Mouse (Mus musculus) left cerebral cortex, adult 8-10 months (tissue): ENCODE measurements around the gene Slc16a10. TPM values are rescaled to one million over a fixed set of nuclear protein-coding genes. Genes with fewer than 3 reads are reported as not detected.

Source experiments
- DNase-seq, 2 experiments: peaks; one replicate each; pipeline ENCODE4 v3.0.0; 2022; ENCODE audit warnings: low spot score in 2 of 2
- total RNA-seq, 4 experiments: library from RNA; stranded (reverse); gene quantifications; 2 replicates each; pipeline ENCODE4 v1.2.4; 2022

The Slc16a10 gene
- total RNA-seq, 4 experiments from 2014 or later: 2.9 to 4.5 (median 3.6) TPM

DNA sequence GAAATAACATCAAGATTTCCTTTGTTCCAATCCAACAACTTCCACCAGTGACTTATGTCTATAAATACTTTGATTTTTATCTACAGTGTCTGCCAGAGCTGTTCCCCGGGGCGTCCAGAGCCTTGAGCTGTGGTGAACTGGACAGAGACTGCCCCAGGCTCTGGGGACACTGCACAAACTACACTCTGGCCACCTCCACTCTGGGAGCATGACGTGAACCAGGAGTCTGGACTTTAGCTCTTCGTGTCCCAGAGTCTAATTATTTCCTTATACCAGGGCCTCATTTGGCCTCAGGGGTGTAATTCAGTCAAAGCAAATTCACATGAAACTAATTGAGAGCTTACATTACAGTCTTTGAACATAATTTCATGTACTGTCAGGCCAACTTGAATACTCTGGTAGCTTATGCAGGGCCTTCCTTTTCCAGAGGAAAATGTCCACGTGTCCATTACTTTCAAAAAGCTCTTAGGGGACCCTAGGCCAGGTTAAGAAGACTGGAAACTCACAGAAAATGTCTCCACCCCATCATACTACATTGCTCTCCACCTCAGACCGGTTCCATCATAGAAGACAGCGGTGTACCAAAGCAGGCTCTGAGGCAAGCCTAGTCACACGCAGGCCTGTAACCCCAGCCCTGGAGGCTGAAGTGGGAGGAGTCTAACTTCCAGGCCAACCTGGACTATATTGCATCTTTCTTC lies 9.9 kb upstream of the Slc16a10 start:
- DNase-seq: no peak

DNA sequence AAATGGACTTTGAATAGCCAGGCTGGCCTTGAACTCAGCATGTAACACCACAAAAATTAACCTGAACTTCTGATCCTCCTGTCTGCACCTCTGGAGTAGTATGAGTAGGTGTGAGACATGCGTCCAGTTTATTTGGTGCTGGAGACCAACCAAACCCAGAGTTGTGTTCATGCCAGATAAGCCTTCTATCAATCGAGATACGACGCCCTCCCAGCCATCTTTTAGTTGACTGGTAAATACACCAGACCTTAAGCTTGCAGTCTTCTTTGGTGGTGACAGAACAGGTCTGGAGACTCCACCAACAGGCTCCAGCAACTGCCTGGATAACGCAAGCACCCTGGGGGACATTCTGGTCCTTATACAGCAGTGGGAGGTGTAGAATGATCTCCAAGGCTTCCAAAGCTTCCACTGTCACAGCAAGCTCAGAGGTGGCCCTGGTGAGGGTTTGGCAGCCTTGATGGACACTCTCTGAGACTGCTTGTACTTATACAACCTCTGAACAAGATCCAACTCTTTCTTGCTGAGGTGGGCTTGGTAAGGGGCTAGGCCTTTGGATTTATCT lies 7.6 kb upstream of the Slc16a10 start:
- DNase-seq: no peak

DNA sequence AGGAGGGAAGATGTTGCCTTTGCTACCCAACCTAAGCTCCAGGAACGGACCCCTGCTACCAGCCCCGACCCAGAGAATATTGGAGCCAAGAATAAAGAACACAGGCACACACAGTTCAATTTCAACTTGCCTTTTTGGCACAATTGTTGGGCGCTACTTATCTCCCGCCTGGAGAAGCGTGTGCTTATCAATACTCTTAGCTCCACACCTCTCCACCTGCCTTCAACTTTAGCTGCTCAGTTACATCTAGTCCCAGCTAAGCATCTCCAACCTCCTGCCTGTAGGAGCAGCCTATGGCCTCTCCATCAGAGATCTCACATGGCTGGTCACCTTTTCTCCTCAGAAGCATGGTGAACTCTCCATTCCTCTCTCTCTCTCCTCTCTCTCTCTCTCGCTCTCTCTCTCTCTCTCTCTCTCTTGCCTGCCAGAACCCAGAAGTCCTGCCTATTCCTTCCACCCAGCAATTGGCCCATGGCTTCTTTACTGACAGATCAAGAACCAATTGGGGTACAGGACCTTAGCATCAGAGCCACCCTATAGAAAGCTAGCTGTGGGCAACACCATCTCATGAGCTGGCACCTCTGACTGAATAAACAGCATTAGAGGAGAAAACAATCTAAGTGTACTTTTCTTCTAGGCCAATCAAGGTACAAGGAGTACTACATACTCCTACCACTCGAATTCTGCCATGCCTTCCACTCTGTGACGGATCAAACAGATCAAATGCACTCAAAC lies 5.4 kb upstream of the Slc16a10 start:
- no peak for DNase-seq

DNA sequence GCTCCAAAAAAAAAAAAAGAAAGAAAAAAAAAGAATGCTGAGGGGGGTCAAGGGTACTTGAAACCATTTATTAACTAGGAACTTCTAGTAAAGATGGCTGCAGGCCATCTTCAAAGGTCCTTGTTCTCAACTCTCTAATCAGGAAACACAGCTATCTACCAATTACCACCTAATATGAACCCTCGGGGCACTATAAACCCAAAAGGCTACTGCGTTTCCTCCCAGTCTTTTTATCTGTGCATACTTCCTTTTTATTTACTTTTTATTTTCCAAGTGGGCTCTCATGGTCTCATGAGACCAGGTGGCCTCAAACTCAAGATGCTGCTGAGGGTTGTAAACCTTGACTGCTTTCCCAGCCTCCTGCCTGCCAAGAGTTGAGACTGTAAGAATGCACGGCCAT lies 4.4 kb upstream of the Slc16a10 start:
- no peak for DNase-seq

DNA sequence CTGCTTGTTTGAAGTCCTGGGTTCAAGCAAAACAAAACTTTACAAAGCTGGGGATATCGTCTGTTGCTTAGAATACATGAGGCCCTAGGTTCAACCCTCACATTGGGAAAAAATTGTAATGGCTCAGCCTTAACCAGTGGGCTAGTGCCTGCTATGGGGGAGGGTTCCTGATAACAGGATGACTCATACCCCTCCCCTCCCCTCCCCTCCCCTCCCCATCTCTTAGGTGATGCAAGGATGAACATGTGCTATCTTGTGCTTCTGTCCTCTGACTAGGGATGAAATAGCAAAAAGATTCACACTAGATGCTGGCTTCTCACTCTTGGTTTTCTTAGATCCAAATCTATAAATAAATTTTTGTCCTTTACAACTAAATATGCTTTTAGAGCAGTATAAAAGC lies 2.8 kb upstream of the Slc16a10 start:
- DNase-seq: no peak

DNA sequence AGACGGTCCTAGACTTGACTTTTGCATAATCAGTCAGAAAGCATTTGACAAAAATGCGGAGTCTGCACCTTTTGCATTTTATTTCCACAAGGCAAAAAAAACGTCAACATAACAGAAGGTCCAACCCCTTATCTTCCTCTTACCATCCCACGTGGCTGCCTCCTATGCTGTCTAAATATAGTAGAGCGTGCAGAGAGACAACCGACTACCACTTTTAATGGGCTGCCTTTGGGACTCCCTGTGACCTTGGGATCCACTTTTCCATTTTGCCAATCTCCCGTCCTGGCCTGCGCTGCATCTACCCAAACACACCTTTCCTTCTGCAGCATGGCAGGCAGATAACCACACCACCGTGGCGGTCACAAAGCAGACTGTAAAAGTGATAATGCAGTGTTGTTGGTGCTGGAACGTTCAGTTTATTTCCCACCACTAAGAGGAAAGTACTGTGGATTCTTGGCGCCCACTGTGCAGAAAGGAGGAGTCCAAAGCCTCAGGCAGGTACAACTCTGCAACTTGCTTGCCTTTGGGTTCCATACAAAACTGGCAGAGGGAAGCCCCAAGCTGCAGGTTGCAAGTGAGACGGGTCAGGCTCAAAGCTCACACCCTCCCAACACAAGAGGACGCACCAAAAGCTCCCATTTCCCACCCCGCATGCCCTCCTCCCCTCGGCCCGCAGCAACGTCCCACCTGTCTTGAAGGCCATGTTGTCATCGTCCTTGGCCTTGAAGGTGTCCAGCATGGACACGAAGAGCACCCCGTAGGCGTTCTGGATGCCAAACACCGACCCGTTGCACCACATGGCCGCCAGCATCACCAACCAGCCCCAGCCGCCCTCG lies 824 bp downstream of the Slc16a10 start:
- DNase-seq: no peak

DNA sequence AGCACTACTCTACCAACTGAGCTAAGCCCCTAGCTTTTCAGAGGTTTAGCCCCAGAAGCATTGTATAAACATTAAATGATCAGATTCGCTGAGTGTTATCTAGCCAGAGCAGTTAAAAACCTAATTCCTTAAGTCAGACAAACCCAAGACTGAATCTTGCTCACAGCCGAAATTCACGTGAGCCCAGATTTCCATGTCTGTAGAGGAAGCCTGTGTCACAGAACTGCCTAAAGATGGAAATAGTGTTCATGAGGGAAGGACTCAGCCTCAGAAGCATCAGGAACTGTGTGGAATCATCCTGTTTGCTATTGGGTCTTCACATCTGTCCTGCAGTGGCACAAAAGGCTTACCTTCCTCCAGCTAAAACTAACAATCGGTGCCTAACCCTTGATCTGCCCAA lies 2.4 kb downstream of the Slc16a10 start:
- DNase-seq: no peak

DNA sequence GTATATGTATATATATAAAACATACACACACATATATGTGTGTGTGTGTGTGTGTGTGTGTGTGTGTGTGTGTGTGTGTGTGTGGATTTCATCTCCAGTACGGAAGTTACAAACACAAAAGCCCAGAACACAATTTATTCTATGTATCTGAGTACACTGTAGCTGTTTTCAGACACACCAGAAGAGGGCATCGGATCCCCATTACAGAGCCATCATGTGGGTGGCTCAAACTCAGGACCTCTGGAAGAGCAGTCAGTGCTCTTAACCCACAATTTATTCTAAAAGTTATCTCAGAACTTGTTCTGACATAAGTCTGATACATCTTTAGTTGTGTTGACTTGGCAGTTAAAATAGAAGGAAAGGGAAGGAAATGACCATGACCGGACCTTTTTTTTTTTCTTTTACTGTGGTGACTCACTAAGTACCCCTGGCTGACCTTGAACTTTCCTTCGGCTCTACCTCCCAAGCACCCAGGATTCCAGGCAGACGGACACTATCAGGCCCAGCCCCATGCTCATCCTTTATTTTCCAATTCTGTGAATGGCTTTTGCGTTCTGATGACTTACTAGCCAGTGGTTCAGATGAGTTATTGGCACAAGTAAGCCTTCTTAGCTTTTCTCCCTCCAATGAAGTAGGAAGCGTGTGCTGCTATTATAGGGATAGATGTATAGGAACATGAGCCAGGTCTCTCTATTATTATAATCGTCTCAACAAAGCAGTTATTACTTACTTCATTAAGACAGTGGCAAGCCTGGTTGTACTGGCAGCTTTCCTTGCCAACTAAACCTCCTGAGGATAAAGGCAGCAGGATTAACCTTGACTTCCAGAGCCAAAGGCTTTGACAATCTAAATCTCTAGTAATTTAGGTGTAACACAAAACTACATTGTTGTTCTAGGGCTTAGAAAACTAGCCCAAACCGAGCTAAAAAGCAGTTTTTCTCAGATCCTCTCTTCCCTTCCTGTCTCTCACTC lies 6.0 kb downstream of the Slc16a10 start:
- no peak for DNase-seq

DNA sequence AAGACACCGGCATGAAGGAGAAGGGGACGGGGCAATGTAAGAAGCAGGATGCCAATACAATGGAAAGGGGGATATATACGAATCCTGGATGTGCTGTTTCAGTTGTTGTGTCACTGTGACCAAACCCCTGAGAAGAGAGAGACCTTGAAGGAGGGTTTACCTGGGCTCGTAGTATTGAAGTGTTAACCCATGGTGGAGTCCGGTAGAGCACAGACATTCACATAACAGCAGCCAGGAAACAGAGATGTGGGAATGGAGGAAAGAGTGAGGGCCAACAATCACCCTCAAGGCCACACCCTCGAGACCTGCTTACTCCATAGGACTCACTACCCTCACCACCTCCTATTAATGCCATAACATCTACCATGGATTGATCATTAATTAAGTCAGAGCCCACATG lies 7.2 kb downstream of the Slc16a10 start:
- DNase-seq: no peak

DNA sequence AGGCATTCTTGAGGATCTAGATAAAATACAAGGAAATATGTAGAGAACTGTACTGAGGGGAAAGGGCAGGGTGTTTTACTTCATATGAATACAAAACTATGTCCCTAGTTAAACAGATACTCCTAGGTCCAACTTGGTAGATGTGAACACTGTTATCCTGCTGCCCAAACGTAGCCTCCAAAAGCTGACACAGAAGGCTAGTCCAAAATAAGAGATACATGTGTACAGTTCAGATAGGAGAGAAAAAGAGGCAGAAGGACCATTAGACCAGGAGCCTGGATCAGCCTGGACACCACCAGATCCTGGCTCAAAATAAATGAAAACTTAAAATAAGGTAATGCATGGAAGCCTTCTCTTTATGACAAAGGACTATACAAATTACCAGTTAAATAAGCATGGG lies 8.4 kb downstream of the Slc16a10 start:
- DNase-seq: no peak

DNA sequence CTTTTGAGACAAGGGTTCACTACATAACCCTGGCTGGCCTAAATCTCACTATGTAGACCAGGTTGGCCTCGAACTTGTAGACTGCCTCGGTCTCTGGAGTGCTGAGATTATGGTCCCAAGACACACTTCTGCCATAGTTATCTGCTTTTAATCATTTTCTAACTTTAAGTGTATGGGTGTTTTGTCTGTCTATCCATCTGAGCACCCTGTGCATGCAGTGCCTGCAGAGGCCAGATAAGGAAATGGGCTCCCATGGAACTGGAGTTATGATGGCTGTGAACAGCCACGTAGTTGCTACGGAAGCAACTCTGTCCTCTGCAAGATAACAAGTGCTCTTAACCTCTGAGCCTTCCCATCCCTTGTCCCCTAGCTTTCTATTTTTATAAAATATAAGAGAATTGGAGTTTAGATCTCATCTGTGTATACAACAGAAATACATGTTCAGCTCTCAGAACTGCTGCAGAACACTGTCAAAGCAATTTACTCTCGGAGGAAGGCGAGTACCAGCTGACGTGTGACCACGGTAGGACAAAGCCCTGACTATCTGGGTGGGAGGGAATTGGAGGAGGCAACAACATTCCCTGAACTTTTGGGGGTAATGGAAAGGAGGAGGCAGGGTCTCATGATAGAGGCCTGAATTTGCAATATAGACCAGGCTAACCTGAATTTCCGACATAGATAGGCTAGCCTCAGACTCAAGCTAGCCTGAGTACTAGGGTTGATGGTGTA lies 10.2 kb downstream of the Slc16a10 start:
- DNase-seq: no peak

DNA sequence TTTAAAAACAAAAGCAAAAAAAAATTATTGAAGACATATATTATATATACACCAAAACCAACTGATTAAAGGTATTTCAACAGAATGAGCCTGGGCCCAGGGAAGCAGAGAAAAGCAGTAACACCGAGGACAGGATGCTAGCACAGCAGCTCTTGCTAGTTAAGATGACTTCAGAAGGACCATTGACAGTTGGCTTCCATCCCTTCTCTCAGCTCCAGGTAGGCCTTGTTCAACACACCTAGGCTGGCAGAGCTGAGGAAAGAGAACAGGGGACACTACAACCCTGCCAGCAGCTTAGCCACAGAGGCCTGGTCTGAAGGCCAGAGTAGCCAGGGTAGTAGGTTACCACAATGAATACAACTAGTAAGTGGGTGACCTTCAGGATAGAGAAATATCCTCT lies 11.9 kb downstream of the Slc16a10 start:
- no peak for DNase-seq

DNA sequence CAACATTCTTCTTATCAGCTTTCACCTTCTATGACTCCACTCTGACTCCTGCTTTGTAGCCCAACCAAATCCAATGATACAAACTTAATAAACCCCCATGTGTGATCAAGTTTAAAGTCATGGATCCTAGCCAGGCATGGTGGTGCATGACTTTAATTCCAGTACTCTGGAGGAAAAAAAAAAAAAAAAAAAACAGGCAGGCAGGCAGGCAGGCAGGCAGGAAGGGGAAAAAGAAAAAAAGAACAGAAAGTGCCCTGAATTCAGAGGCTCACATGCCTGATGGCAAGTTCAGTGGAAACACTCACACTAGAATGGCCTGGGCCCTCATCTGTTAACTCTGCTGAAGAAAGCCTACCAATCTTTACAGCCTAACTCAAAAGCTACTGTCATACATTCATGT lies 12.9 kb downstream of the Slc16a10 start:
- no peak for DNase-seq

DNA sequence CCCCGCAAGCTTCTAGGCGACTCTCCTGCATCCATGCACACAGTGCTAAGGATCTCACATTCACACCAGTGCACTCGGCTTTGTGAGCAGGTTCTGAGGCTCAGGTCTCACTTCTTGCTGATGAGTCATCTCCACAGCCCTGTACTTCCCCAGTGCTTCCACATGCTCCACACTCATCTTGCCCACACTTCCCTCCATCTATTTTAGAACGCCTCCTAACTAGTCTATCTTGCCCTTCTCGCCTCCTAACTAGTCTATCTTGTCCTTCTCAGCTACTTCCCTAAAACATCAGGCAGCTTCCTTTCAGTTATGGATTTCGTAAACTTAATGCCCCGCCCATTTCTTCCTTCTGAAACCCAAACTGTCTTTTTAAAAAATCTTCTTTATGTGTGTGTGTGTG lies 13.6 kb downstream of the Slc16a10 start:
- DNase-seq: peak in 1 of 2 experiments; percentile 63

DNA sequence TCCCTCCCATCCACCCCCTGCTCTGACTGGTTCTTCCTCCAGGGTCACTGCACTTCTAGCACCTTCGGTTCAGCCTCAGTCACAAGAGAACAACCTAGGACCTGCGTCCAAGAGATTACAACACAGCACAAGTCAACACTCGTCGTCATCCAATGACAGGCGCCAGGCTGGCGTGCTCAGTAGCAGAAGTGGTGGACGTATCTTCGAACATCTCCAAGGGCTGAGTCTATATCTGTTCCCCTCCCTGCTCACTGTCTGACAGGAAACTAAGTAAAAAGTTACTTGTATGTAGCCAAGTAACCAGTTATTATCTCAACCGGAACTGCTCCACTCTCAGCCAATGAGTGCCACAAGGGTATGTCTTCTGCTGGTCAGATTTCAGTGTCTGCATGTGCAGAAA lies 16.9 kb downstream of the Slc16a10 start:
- DNase-seq: no peak

DNA sequence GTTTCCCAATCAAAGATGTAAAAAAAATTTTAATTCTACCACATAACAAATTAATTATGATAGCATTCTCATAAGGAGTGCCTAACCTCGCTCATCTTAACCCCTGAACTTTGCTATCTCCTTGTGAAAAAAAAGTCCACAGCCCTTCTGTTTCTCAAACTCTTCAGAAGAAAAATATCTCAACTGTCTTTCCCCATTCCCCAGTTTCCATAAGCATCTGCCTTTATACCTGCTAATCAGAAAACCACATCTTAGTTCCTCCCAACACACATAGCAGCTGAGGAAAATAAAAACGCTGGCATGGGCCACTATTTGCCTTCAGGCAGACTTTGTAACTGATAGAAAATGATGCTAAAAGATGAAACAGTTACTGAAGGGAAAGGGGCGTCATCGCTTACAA lies 17.5 kb downstream of the Slc16a10 start:
- no peak for DNase-seq

DNA sequence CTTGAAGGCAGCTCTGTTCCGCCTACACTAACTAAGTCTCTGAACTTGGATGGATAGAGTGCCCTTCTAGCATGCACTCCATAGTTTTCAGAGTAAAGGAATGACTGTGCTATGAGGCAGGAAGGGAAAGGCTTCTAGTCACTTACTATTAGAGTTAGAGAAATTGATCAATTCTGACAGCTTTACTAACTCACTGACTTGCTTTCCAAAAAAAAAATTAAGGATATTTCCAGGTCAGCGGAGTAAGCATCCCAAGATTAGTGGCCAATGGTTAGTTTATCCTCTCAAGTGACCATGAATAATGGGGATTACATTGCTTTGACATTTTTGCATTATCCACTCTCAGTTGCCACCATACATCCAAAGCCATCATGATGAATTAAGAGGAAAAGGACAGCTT lies 18.0 kb downstream of the Slc16a10 start:
- DNase-seq: no peak

DNA sequence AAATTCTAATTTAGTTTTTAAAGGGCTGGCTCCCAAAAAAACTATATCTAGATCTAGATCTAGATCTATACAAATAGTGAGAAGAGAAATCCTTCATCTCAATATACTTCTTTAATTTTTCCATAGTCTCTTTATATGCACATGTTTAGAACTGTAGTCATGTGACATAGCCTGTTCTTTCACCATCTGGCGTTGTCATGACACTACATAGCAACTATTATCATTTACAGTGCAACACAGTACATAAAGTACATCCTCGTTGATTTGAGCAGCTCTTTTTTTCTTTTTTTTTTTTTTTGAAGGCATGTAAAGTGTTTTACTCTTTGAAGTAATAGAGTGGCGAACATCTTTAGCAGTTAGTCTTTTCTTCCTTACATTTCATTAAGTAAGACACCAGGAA lies 22.6 kb downstream of the Slc16a10 start:
- no peak for DNase-seq

DNA sequence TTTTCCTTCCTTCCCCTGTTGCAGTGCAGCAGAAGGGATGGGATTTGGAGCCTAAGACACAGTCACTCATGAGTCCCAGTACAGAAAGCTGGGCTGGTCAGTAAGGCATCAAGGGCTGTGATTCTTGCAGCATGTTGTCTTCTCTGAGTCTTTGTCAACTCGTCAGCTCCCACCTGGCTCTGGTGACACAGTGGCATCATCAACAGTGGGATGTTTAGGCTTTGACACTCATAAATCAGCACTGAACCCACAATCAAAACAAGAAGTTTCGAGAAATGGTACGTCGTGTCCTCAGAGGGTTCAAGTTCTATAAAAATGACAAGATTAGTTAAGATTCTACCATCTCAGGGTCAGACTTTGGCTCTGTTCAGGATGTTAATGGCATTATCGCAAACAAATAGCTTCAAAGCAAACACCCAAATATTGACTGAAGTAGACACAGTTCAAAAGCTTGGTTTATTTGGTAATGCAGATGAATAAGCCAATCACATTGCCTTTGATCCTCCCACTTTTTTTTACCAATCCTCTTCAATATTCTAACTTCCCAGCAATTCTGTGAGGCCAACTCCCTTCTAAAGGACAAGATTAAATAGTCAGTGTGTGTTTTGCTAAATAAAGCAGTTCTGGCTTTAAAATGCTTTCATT lies 23.2 kb downstream of the Slc16a10 start:
- no peak for DNase-seq
